Mouse (Mus musculus): Measurements from ENCODE around the gene Rhox3f.
"Not testable (repeated sequence)": the region's sequence is repeated elsewhere in the genome, so short reads cannot be mapped to it uniquely, and the experiment has no call there.

The Rhox3f gene

GRCm38 (mm10) chrX:37580692-37581091, at the start of gene Rhox3f:
Rhox3f (plus strand) TSS chrX:37580992.
- not testable (repeated sequence) for DNase-seq (ENCODE audit: low spot score)

- not testable (repeated sequence) for DNase-seq (ENCODE audit: low spot score)
Observed at GRCm38 (mm10) chrX:37541719-37542118, 39.1 kb upstream of the Rhox3f start, which contains the start of gene Rhox3e. Rhox3e (plus strand) TSS chrX:37542019.

- not testable (repeated sequence) for DNase-seq (ENCODE audit: low spot score)
Observed at GRCm38 (mm10) chrX:37557112-37557511, 23.7 kb upstream of the Rhox3f start, which contains the start of gene Rhox4e. Rhox4e (plus strand) TSS chrX:37557412.

- DNase-seq (ENCODE audit: low spot score) = not testable (repeated sequence)
Observed at GRCm38 (mm10) chrX:37571105-37571504, 9.7 kb upstream of the Rhox3f start, which contains the start of gene Rhox2f. Rhox2f (plus strand) TSS chrX:37571405.

- not testable (repeated sequence) for DNase-seq (ENCODE audit: low spot score)
Observed at GRCm38 (mm10) chrX:37572638-37573037, 8.2 kb upstream of the Rhox3f start.

- DNase-seq (ENCODE audit: low spot score) = not testable (repeated sequence)
Observed at GRCm38 (mm10) chrX:37607604-37608003, 26.8 kb downstream of the Rhox3f start, which contains the start of gene Rhox4f. Rhox4f (minus strand) TSS chrX:37607704.

- DNase-seq (ENCODE audit: low spot score) = not testable (repeated sequence)
Observed at GRCm38 (mm10) chrX:37628512-37628911, 47.7 kb downstream of the Rhox3f start, which contains the start of gene Rhox3g. Rhox3g (minus strand) TSS chrX:37628612.

All from lung, postnatal 25 days (tissue).